Mouse (Mus musculus) small intestine, adult 2 months (tissue): ENCODE results near the gene Rabggta. TPM values are rescaled to one million over a fixed set of nuclear protein-coding genes. Genes with fewer than 3 reads are reported as not detected.

ENCODE experiments used
- H3K27ac ChIP-seq: fragments of 200-500 bp; 2 replicates; pipeline ENCODE4 v1.5.1; 2012; ENCODE audit warnings: low read depth, low read length, control low read depth, inconsistent platforms; ENCODE audit not compliant: insufficient read depth
- H3K27me3 ChIP-seq: fragments of 200-500 bp; 2 replicates; pipeline ENCODE4 v1.6.1; 2012; ENCODE audit warnings: mild to moderate bottlenecking, moderate library complexity, low read length, inconsistent platforms; ENCODE audit not compliant: control insufficient read depth, insufficient read depth
- H3K36me3 ChIP-seq: fragments of 200-500 bp; 2 replicates; pipeline ENCODE4 v1.6.1; 2012; ENCODE audit warnings: mild to moderate bottlenecking, low read length, control low read depth, inconsistent platforms; ENCODE audit not compliant: control insufficient read depth, insufficient read depth
- H3K4me1 ChIP-seq: fragments of 200-500 bp; 2 replicates; pipeline ENCODE4 v1.6.1; 2012; ENCODE audit warnings: low read length, inconsistent platforms, mixed read lengths; ENCODE audit not compliant: control insufficient read depth, insufficient read depth, insufficient read length
- H3K4me3 ChIP-seq: fragments of 200-500 bp; 2 replicates; pipeline ENCODE4 v1.5.1; 2012; ENCODE audit warnings: low read depth, mild to moderate bottlenecking, control low read depth, inconsistent platforms, low read length, moderate library complexity
- CTCF ChIP-seq: fragments of 200-500 bp; IDR thresholded peaks from 2 replicates; pipeline ENCODE4 v1.5.1; 2012; ENCODE audit warnings: low read depth, mild to moderate bottlenecking, control low read depth, inconsistent platforms, low read length, moderate library complexity, mixed read lengths; ENCODE audit not compliant: insufficient replicate concordance, insufficient read length; ENCODE audit errors: extremely low read depth
- POLR2A ChIP-seq: fragments of 200-500 bp; IDR thresholded peaks from 2 replicates; pipeline ENCODE4 v1.6.1; 2012; ENCODE audit warnings: low read depth, mild to moderate bottlenecking, control low read depth, inconsistent platforms, low read length, moderate library complexity
- WGBS: fragments of 180-500 bp; shearing (Covaris S2); methylation state at CpG from one replicate; pipeline ENCODE4 v1.1.7; 2018; 5-methylcytosine and 5-hydroxymethylcytosine counted together
- polyA plus RNA-seq: library from polyadenylated mRNA; depleted of rRNA; stranded (reverse); fragments of >200 nt; gene quantifications from 2 replicates; pipeline ENCODE4 v1.2.3, GENCODE M21; 2012

The Rabggta gene
- polyA plus RNA-seq, 1 experiment: 43.5 TPM

- Histone ChIP-seq H3K36me3 (peaks cover 6% of the 10 kb centered on the region), H3K27me3 (no peaks in the 10 kb centered on the region), H3K4me3 (no peak overlapping the region), H3K27ac (no peak overlapping the region), H3K4me1 (peaks cover 32% of the 10 kb centered on the region; the same call in 1 of the 2 replicates)
- no peak for TF ChIP-seq CTCF
- TF ChIP-seq POLR2A: no peak
- WGBS: 58% methylated on average over 10 of the region's 10 CpGs
Observed at GRCm38 (mm10) chr14:55733889-55734288, 11.8 kb upstream of the Rabggta start.

DNA sequence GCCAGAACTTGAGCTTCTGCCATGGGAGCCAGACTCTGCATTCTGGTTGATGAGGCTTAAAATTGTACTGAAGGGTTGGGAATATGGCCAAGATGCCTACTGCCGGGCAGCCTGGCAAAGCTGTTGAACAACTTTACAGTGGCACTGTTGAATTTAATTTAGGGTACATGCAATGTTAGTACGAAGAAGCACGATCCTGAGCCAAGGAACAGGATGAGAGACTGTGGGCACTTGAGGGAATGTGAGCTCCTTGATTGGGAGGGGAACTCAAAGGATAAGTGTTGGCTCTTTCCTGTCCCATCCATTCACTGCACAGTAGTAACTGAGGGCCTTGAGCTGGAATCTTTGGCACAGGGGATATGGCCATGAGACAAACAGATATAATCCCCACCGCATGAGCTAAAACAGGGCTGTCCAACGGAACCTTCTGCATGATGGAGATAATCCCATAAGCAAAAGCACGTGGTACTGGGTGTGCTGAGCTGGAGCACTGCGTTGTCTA lies 8.5 kb upstream of the Rabggta start:
- TF ChIP-seq CTCF (no peak), POLR2A (no peak)
- Histone ChIP-seq H3K27me3 (no peaks in the 10 kb centered on the region), H3K27ac (no peak overlapping the region), H3K4me3 (no peak overlapping the region), H3K4me1 (peaks cover 20% of the 10 kb centered on the region; the same call in 1 of the 2 replicates), H3K36me3 (no peaks in the 10 kb centered on the region)
- WGBS: 88% methylated on average over 7 of the region's 7 CpGs

GRCm38 (mm10) chr14:55730116-55730515 lies 8.1 kb upstream of the Rabggta start:
- H3K36me3 ChIP-seq: no peaks in the 10 kb centered on the region
- peaks cover 19% of the 10 kb centered on the region; the same call in 1 of the 2 replicates for H3K4me1 ChIP-seq
- TF ChIP-seq CTCF: no peak
- no peak for TF ChIP-seq POLR2A
- 90% methylated on average over 7 of the region's 7 CpGs for WGBS
- no peak overlapping the region for H3K4me3 ChIP-seq
- H3K27ac ChIP-seq: no peak overlapping the region
- H3K27me3 ChIP-seq: no peaks in the 10 kb centered on the region

GRCm38 (mm10) chr14:55727889-55728685 lies 6.0 kb upstream of the Rabggta start:
- TF ChIP-seq CTCF (no peak), POLR2A (no peak)
- Histone ChIP-seq H3K4me3 (no peak overlapping the region), H3K27ac (no peak overlapping the region), H3K4me1 (peaks cover 8% of the 10 kb centered on the region; the same call in 1 of the 2 replicates), H3K27me3 (no peaks in the 10 kb centered on the region), H3K36me3 (no peaks in the 10 kb centered on the region)
- 52% methylated on average over 8 of the region's 8 CpGs for WGBS

DNA sequence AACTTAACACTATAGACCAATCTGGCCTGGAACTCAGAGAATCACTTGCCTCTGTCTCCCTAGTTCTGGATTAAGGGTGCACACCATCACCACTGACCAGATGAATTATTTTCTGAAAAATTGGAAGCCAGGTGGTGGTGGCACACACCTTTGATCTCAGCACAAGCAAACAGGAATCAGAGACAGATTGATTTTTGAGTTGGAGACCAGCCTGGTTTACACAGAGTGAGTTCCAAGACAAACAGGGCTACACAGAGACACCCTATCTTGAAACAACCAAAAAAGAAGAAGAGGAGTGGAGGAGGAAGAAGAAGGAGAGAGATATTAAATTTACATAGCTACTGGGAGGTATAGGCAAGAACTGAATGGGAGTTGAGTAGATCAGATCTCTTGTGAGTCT lies 4.2 kb upstream of the Rabggta start:
- Histone ChIP-seq H3K27ac (no peak overlapping the region), H3K4me1 (peaks cover 12% of the 10 kb centered on the region; the same call in 1 of the 2 replicates), H3K36me3 (no peaks in the 10 kb centered on the region), H3K27me3 (no peaks in the 10 kb centered on the region), H3K4me3 (no peak overlapping the region)
- TF ChIP-seq CTCF (no peak), POLR2A (no peak)

- H3K27me3 ChIP-seq: no peaks in the 10 kb centered on the region
- H3K4me1 ChIP-seq: peaks cover 12% of the 10 kb centered on the region; the same call in 1 of the 2 replicates
- peak overlapping the region; percentile 44 for H3K27ac ChIP-seq
- TF ChIP-seq POLR2A (no peak), CTCF (no peak)
- WGBS: 11% methylated on average over 8 of the region's 8 CpGs
- peaks cover 3% of the 10 kb centered on the region; the same call in 1 of the 2 replicates for H3K36me3 ChIP-seq
- no peak overlapping the region for H3K4me3 ChIP-seq
Observed at GRCm38 (mm10) chr14:55724411-55724871, 2.4 kb upstream of the Rabggta start.

GRCm38 (mm10) chr14:55723433-55723832 lies 1.4 kb upstream of the Rabggta start:
- peaks cover 12% of the 10 kb centered on the region; the same call in 1 of the 2 replicates for H3K4me1 ChIP-seq
- no peaks in the 10 kb centered on the region for H3K27me3 ChIP-seq
- H3K36me3 ChIP-seq: peaks cover 11% of the 10 kb centered on the region; the same call in 1 of the 2 replicates
- H3K4me3 ChIP-seq: no peak overlapping the region
- H3K27ac ChIP-seq: no peak overlapping the region
- TF ChIP-seq POLR2A: no peak
- no peak for TF ChIP-seq CTCF
- 94% methylated on average over 7 of the region's 7 CpGs for WGBS
